Mouse (Mus musculus) spleen, postnatal 36 days (tissue): ENCODE measurements around the gene 2410002F23Rik.
"Not testable (repeated sequence)": the region's sequence is repeated elsewhere in the genome, so short reads cannot be mapped to it uniquely, and the experiment has no call there.

Experiments used
- DNase-seq, 2 experiments: peaks; one replicate each; pipeline ENCODE4 v3.0.0; 2022; ENCODE audit warnings: low spot score in 2 of 2, mixed read lengths in 1 of 2

The 2410002F23Rik gene

GRCm38 (mm10) chr7:44246055-44246983, at the start of gene 2410002F23Rik, which contains the start of gene 1700028J19Rik:
TSS of gene 2410002F23Rik (plus strand) at chr7:44246722.
TSS of gene 1700028J19Rik (minus strand) at chr7:44246695.
- peak; percentile 85 to 89 for DNase-seq

DNA sequence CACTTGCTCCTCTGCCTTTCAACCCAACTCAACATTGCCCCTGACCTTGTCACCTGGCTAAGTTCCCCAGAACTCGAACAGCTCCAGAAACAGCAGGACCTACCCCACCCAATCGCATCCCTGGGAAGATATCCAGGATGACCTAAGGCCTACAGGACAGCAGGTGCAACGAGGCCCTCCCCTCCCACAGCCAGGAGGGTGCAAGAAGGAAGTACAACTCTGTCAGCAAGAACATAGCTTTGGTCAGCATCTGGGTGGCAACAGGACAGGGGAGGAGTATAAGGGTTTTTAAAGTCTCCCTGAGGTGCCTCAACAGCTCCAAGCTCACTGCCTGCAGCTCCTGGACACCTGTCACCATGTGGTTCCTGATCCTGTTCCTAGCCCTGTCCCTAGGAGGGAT, 48.6 kb upstream of the 2410002F23Rik start, which contains the start of gene Klk1b3:
Gene Klk1b3 (plus strand): TSS at position 301 of the 400 bp plus-strand sequence.
- no peak for DNase-seq

DNA sequence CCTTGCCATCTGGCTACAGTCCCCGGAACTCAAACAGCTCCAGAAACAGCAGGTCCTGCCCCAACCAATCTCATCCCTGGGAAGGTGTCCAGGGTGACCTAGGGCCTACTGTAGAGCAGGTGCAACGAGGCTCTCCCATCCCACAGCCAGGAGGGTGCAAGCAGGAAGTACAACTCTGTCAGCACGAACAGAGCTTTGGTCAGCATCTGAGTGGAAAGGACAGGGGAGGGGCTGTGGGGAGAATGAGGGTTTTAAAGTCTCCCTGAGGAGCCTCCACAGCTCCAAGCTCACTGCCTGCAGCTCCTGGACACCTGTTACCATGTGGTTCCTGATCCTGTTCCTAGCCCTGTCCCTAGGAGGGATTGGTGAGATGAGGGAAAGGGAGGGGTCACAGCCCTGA, 39.4 kb upstream of the 2410002F23Rik start, which contains the start of gene Klk1b4:
Gene Klk1b4 (plus strand): TSS at position 301 of the 400 bp plus-strand sequence.
- not testable (repeated sequence) for DNase-seq

DNA sequence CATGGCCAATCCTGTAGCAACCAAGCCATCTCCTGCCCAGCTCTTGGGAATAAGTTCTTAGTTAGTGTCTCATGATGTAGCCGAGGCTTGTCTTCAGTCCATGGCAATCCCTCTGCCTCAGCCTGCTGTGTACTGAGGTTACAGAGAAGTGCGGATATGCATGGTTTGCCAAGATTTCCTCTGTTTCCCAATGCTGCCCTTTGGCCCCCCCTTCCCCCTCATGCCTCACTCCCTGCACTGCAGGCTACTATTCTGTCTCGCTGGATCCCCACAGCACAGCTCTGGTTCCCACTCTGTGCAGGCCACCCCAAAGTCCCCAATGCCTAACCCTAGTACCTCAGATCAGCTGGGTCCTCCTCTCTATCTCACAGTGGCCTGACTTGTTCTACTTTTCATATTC, 38.2 kb upstream of the 2410002F23Rik start:
- DNase-seq = no peak

GRCm38 (mm10) chr7:44215645-44216044, 30.9 kb upstream of the 2410002F23Rik start, which contains the start of gene Klk1b5:
TSS of gene Klk1b5 (plus strand) at chr7:44215945.
- DNase-seq = no peak

GRCm38 (mm10) chr7:44221601-44222000, 24.9 kb upstream of the 2410002F23Rik start:
- DNase-seq = not testable (repeated sequence)

DNA sequence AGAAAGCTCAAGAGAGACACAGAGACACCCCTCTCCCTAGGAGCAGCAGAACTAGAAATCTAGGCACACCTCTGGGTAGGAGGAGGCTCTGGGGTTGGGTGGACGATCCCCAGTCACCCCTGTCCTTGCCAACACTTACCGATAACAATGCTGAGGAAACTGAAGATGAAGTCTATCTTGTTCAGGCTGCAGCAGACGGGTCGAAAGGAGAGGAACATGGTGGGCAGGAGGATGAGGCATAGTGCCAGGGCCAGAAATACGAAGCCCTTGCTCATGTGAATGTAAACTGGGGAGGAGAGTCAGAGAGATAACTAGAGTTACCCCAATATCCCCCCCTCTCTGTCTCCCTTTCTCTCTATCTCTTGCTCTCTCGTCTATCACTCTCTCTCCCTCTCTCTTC, 24.2 kb upstream of the 2410002F23Rik start:
- not testable (repeated sequence) for DNase-seq

DNA sequence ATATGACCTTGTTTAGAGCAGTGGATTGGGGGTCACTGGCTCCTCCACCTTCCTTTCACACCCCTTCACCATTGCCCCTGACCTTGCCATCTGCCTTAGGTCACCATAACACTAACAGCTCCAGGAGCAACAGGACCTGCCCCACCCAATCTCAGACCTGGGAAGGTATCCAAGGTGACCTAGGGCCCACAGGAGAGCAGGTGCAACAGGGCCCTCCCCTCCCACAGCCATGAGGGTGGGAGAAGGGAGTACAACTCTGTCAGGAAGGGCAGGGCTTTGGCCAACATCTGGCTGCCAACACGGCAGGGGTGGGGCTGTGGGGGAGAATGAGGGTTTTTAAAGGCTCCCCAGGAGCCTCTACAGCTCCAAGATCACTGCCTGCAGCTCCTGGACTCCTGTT, 21.4 kb upstream of the 2410002F23Rik start, which contains the start of gene Klk1:
Gene Klk1 (plus strand): TSS at position 285 of the 400 bp plus-strand sequence.
- DNase-seq = no peak

- DNase-seq = no peak
Measured at GRCm38 (mm10) chr7:44235909-44236308, 10.6 kb upstream of the 2410002F23Rik start, which contains the start of gene Gm36864. TSS of gene Gm36864 (plus strand) at chr7:44236177.

DNA sequence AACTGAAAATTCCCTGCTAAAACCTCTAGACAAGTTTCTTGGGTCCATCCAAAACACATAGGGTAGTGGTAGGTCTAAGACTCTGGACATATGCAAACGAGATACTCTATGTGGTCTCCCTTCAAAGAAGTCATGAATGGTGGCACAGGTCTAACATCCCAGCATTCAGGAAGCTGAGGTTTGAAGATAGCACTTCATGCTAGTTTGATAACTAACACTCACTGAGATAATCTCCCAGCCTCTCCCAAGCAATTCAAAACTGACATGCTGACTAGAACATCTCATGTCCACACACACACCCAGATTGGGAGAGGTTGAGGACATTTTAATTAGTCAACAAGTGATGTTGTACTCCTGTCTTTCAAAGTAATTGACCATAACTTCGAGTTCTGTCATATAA, 6.6 kb upstream of the 2410002F23Rik start:
- DNase-seq = no peak

- no peak for DNase-seq
Measured at GRCm38 (mm10) chr7:44240712-44241111, 5.8 kb upstream of the 2410002F23Rik start.

- DNase-seq = no peak
Measured at GRCm38 (mm10) chr7:44241163-44241562, 5.4 kb upstream of the 2410002F23Rik start.

DNA sequence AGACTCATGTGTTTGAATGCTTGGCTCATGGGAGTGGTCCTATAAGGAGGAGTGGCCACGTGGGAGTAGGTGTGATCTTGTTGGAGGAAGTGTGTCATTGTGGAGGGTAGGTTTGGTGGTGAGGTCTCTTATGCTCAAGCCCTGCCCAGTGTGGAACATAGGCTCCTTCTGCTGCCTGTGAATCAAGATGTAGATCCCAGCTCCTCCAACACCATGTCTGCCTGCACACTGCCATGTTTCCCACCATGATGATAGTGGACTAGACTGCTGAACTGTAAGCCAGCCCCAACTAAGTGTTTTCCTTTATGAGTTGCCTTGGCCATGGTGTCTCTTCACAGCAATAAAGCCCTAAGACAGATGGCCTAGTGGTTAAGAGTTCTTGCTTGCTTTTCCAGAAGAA, 2.4 kb upstream of the 2410002F23Rik start:
- no peak for DNase-seq

DNA sequence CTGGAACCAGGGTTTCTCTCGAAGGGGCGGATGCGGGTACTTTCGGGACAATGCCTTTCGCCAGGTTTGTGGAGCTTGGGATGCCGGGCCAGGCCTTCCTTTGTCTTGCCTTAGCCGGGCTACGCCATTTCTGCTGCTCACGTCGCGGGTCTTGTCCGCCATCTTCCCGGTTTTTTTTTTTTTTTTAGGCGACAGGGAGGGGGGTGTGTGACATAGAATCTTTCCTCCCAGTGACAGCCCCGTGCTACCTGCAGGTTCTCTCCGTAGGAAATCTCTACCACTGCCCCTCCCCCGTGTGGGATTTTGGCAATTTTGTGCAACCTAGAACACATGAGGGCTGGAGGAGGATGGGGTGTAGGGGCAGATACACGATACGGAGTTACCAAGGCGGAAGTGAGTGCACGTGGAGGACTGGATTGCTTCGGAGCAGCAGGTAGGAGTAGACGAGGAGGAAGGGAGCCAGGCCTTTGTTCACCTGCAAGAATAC, 505 bp downstream of the 2410002F23Rik start:
- DNase-seq = peak; percentile 45 to 49

GRCm38 (mm10) chr7:44247971-44248370, 1.4 kb downstream of the 2410002F23Rik start:
- DNase-seq = no peak

DNA sequence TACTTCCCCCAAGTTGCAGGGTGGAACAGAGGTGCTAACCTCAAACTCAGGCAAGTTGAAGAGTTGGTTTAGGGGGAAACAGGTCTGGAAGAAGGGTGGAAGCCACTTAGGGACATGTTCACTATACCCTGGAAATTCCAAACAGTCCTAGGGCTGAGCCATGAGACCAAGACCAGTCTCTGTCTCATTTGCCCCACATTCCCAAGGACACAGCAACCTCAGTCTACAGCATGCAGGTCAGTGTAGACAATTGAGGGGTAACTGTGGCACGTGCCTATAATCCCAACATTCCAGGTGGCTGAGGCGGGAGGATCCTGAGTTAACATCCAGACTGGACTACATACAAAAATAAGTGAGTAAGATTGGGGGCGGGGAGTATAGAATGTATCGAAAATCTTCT, 2.7 kb downstream of the 2410002F23Rik start:
- DNase-seq = no peak

DNA sequence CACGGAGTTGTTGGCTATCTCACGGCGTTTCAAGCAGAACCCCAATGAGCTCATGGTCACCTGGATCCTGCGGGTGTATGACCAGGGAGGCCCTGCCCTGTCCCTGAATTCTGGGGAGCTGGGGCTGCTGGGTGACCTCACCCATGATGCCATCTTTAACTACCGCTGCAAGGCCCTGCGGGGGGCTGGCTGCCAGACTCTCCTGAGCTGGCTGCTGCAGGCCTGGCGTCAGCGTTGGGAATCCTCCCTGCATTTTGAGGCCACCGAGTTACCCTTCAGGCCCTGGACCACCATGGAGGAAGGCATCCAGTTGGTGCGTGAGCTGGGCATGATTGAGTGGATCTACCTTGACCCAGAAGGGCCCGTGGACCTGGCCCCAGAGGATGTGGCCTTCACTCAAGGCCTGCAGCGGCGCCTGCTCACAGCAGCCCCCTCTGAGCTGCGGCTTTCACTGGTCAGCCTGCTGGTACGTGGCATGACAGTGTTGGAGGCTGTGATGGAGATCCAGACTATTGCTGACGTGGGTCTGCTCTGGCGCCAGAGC, 4.3 kb downstream of the 2410002F23Rik start:
- DNase-seq = not testable (repeated sequence)

GRCm38 (mm10) chr7:44253023-44253616, 6.6 kb downstream of the 2410002F23Rik start:
- DNase-seq = no peak

DNA sequence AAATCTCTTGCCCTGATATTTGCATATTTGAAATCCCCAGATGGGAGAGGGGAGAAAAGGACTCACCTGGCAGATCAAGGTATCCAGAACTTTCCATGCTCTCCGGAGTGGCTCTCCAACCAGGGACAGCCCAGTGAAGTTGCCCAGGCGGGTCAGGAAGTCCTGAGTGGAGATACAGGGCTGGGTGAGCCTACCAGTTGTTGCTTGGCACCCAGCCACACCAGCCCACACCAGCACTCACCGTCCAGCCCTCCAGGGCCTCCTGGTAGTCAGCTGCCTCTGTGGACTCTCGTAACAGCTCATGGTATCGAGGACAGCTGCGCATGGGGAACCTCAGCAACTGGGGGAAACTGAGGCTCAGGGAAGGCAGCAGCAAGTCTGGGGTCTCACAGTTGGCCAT, 8.4 kb downstream of the 2410002F23Rik start:
- no peak for DNase-seq

- DNase-seq = no peak
Measured at GRCm38 (mm10) chr7:44257278-44257677, 10.8 kb downstream of the 2410002F23Rik start, which contains the start of gene Acp4. TSS of gene Acp4 (minus strand) at chr7:44257378.

DNA sequence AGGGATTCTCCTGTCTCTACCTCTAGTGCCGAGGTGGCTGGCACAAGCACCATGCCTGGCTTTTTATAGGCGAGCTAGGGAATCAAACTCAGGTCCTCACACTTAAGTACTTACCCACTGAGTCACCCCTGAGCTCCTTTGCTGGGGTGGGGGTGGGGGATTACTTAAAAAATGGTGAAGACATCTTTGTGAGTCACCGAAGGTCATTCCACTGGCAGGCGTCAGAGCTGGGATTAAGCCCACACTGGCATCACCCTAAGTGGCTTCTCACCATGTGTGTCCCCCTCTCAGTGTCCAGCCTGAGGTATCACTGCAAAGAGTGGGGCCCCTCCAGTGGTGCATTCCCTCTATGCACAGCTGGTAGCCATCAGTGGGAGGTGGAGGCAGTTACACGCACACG, 13.9 kb downstream of the 2410002F23Rik start:
- DNase-seq = no peak

DNA sequence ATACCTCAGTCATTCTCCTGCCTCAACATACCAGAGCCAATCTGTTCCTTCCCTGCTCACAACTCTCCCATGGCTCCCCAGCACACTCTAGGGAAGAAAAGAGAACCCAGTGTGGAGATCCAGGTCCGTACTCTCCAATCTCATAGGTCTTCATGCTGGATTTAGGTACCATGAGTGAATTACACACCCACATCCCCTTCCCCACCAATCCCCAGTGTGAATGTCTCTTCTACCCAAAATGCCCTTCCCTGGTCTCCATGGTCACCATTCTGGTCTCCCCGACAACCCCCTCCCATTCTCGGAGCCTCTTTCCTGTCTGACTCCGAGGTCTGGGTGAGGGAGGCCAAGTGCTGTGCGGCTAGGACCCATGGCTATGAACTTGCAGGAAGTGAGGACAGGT, 14.6 kb downstream of the 2410002F23Rik start, which contains the start of gene Gm15517:
Gene Gm15517 (plus strand): TSS at position 301 of the 400 bp plus-strand sequence.
- no peak for DNase-seq
